Mouse (Mus musculus): ENCODE results near the gene Gm37240. TPM values are rescaled to one million over a fixed set of nuclear protein-coding genes. Genes with fewer than 3 reads are reported as not detected.

Gm37240 gene
- polyA plus RNA-seq, 1 experiment: not detected

DNA sequence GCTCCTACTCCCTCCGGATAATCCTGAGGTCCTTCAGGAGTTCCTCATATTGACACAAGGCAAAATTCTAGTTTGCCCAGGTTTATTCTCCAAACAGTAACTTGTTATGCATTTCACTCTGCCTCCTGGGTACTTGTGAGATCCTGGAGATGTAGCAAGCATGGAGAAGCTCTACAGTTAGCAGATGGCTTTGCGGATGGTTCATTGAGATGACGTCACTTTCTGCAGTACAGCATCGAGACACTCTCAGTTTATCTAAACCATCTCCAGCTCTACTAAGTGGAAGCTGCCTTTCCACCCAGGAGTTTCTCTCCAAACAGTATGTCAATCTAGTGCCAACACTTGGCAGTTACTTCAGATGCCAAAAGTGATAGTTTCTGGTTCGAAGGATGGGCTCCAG lies 444.5 kb downstream of the Gm37240 start:
- no peaks in the 10 kb centered on the region for H3K4me1 ChIP-seq (ENCODE audit: control insufficient read depth, insufficient read depth, low read length)
- TF ChIP-seq CTCF (IDR thresholded peaks at IDR 0.05; ENCODE audit: low read depth, low read length): no peak
- TF ChIP-seq POLR2A (IDR thresholded peaks at IDR 0.05; ENCODE audit: borderline replicate concordance, low read depth, low read length): no peak
- no peak overlapping the region for H3K4me3 ChIP-seq (ENCODE audit: insufficient read depth, low read length)
- H3K27ac ChIP-seq (ENCODE audit: insufficient read depth, low read depth, low read length): no peak overlapping the region

DNA sequence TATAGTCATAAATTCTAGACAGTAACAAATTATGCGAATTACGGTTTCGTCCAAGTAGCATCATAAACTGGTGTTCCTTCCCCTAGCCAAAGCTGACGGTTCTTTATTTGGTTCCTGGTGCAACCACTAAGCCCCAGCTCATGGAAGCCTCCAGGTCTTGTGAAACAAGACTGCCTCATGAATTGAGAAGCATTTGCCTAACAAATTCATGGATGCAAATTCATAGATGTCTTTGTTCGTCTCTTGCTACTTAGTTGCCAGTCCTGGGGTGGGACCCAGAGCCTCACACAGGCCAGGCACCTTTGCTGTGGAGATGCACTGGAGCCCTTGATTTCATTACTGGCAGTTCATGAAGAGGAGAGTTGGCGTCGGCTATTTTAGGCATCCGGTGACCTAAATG lies 445.1 kb downstream of the Gm37240 start:
- no peak for TF ChIP-seq CTCF (IDR thresholded peaks at IDR 0.05; ENCODE audit: low read depth, low read length)
- no peak for TF ChIP-seq POLR2A (IDR thresholded peaks at IDR 0.05; ENCODE audit: borderline replicate concordance, low read depth, low read length)
- no peak overlapping the region for H3K27ac ChIP-seq (ENCODE audit: insufficient read depth, low read depth, low read length)
- no peaks in the 10 kb centered on the region for H3K4me1 ChIP-seq (ENCODE audit: control insufficient read depth, insufficient read depth, low read length)
- H3K4me3 ChIP-seq (ENCODE audit: insufficient read depth, low read length): no peak overlapping the region

DNA sequence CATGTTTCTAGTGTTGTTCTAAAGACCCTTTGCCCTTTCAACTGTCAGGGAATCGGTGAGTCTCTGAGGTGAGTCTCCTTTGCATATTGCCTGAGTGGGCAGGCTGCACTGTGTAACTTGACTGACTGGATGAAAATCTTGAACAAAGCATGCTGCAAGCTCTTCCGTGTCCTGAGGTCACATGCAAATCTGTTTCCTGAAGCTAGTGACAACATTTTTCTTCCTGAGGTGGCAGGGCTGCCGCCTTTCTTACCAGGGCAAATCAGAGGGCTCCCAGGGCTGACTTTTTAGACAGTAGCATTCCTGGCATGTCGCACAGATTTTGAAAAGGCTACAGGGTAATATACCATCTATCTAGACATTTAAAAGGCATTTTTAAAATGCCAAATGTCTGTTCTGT lies 451.9 kb downstream of the Gm37240 start:
- Histone ChIP-seq H3K27ac (ENCODE audit: insufficient read depth, low read depth, low read length) (no peak overlapping the region), H3K4me3 (ENCODE audit: insufficient read depth, low read length) (no peak overlapping the region), H3K4me1 (ENCODE audit: control insufficient read depth, insufficient read depth, low read length) (no peaks in the 10 kb centered on the region)
- TF ChIP-seq CTCF (IDR thresholded peaks at IDR 0.05; ENCODE audit: low read depth, low read length) (no peak), POLR2A (IDR thresholded peaks at IDR 0.05; ENCODE audit: borderline replicate concordance, low read depth, low read length) (no peak)

DNA sequence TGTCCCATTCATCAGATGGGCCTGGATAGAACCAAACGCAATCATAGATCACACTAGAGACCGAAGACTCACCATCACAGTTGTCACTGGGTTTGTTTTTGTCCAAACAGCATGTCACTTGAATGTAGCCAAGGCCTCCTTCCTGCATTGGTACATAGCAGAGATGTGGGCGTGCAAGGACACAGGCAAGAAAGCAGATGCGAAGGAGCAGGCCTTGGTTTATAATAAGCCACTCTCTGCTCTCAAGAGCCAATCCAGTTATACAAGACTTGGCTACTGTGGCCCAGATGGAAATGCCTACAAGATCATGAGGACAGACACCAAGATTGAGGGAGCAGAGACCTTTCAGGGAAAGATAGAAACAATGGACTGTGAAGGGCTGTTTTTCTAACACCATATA lies 456.1 kb downstream of the Gm37240 start:
- no peak overlapping the region for H3K27ac ChIP-seq (ENCODE audit: insufficient read depth, low read depth, low read length)
- TF ChIP-seq CTCF (IDR thresholded peaks at IDR 0.05; ENCODE audit: low read depth, low read length) (no peak), POLR2A (IDR thresholded peaks at IDR 0.05; ENCODE audit: borderline replicate concordance, low read depth, low read length) (no peak)
- H3K4me3 ChIP-seq (ENCODE audit: insufficient read depth, low read length): no peak overlapping the region
- no peaks in the 10 kb centered on the region for H3K4me1 ChIP-seq (ENCODE audit: control insufficient read depth, insufficient read depth, low read length)

DNA sequence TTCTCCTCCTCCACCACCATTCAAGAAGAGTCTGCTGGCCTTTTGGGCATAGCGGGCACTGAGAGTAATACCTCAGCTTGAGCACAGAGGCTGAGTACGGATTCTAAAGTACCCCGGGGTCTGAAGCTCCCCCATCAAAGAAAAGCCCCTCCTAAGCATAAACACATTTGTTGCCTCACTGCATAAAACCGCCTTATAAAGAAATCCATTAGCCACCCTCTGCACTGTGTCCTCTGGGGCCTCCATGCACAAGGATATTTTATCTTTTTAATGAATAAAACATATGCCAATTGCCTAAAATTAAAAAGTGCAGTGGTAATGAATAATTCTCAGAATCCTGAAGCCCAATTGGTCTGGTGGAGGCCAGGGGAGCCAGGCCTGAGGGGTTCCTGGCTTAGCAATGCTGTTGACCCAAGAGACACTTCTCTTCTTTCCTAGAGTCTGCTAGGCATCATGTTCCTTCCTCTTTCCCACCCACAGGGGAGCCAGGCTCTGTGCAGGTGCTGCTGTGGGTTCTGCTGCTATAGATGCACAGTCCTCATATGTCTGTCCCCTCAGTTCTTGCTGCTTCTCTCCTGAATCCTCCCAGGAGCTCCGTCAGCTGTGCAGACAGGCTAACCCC lies 463.8 kb downstream of the Gm37240 start:
- Histone ChIP-seq H3K27ac (ENCODE audit: insufficient read depth, low read depth, low read length) (no peak overlapping the region), H3K4me1 (ENCODE audit: control insufficient read depth, insufficient read depth, low read length) (no peaks in the 10 kb centered on the region), H3K4me3 (ENCODE audit: insufficient read depth, low read length) (no peak overlapping the region)
- TF ChIP-seq CTCF (IDR thresholded peaks at IDR 0.05; ENCODE audit: low read depth, low read length) (no peak), POLR2A (IDR thresholded peaks at IDR 0.05; ENCODE audit: borderline replicate concordance, low read depth, low read length) (no peak)

DNA sequence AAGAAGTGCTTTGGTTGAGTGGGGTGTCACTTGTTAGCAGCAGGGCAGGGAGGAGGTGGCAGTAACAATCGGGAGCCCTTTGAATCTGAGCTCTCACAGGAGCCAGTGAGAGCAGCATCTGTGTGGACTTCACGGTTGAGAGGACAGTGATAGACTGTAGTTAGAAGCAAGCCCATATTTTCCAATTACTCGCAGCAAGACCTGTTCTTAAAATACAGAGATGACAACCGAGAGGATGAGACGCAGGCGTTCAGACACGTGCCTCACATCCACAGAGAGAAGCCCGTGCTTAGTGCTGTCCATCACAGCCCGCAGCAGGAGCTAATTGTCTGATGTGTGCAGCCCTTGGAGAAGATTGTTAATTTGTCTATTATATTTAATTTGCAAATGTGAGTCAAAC lies 465.9 kb downstream of the Gm37240 start:
- TF ChIP-seq POLR2A (IDR thresholded peaks at IDR 0.05; ENCODE audit: borderline replicate concordance, low read depth, low read length): no peak
- no peak for TF ChIP-seq CTCF (IDR thresholded peaks at IDR 0.05; ENCODE audit: low read depth, low read length)
- Histone ChIP-seq H3K4me3 (ENCODE audit: insufficient read depth, low read length) (no peak overlapping the region), H3K4me1 (ENCODE audit: control insufficient read depth, insufficient read depth, low read length) (no peaks in the 10 kb centered on the region), H3K27ac (ENCODE audit: insufficient read depth, low read depth, low read length) (no peak overlapping the region)

DNA sequence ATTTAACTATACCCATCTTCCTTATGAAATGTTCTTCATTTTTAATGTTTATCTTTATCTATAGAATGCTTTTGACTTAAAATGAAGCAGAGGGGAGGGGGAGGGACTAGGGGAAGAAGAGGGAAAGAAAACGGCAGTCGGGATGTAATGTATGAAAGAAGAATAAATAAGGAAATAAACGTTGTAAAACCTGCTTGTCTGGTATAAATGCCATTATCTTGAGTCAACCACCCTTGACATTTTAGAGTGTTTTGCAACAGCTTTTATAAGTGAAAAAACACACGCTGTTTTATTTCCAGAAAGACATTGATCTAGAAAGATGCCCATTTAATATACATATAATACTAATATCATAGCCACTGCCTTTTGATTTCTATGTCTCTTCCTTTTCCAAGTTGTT lies 469.7 kb downstream of the Gm37240 start:
- Histone ChIP-seq H3K4me3 (ENCODE audit: insufficient read depth, low read length) (no peak overlapping the region), H3K27ac (ENCODE audit: insufficient read depth, low read depth, low read length) (no peak overlapping the region), H3K4me1 (ENCODE audit: control insufficient read depth, insufficient read depth, low read length) (no peaks in the 10 kb centered on the region)
- no peak for TF ChIP-seq CTCF (IDR thresholded peaks at IDR 0.05; ENCODE audit: low read depth, low read length)
- TF ChIP-seq POLR2A (IDR thresholded peaks at IDR 0.05; ENCODE audit: borderline replicate concordance, low read depth, low read length): no peak

DNA sequence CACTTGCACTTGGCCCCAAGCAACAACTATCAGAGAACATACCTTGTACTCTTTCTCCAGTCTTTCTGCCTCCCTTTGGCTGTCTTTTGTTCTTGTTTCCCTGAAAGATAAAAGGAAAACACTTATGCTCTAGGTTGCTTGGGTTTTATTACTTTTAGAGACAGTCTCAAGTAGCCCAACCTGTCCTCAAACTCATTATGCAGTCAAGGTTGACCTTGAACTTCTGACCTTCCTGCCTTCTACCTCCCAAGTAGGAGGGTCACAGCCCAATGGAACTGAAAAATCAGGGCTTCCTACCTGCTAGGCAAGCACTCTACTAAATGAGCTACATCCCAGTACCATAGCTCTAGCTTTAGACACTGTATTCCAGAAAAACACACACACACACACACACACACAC lies 488.5 kb downstream of the Gm37240 start:
- TF ChIP-seq POLR2A (IDR thresholded peaks at IDR 0.05; ENCODE audit: borderline replicate concordance, low read depth, low read length) (no peak), CTCF (IDR thresholded peaks at IDR 0.05; ENCODE audit: low read depth, low read length) (no peak)
- H3K4me3 ChIP-seq (ENCODE audit: insufficient read depth, low read length): no peak overlapping the region
- H3K4me1 ChIP-seq (ENCODE audit: control insufficient read depth, insufficient read depth, low read length): no peaks in the 10 kb centered on the region
- no peak overlapping the region for H3K27ac ChIP-seq (ENCODE audit: insufficient read depth, low read depth, low read length)

DNA sequence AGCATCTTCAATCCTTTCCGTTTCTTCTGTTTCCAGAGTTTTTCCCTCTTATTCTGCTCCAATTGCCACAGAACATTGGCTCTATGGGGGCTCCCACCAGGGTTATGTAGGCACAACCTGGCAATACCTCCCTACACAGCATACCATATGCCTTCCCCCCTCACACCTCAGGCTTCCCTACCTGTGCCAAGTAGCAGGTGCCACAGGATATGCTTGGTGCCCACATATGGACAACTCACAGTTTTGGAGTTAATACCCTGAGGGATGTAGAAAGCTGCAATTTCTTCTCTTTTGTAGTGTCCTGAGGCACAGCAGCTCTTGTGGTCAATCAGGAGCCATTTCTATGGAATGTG lies 488.9 kb downstream of the Gm37240 start:
- no peak overlapping the region for H3K27ac ChIP-seq (ENCODE audit: insufficient read depth, low read depth, low read length)
- no peak overlapping the region for H3K4me3 ChIP-seq (ENCODE audit: insufficient read depth, low read length)
- no peaks in the 10 kb centered on the region for H3K4me1 ChIP-seq (ENCODE audit: control insufficient read depth, insufficient read depth, low read length)
- TF ChIP-seq CTCF (IDR thresholded peaks at IDR 0.05; ENCODE audit: low read depth, low read length) (no peak), POLR2A (IDR thresholded peaks at IDR 0.05; ENCODE audit: borderline replicate concordance, low read depth, low read length) (no peak)

DNA sequence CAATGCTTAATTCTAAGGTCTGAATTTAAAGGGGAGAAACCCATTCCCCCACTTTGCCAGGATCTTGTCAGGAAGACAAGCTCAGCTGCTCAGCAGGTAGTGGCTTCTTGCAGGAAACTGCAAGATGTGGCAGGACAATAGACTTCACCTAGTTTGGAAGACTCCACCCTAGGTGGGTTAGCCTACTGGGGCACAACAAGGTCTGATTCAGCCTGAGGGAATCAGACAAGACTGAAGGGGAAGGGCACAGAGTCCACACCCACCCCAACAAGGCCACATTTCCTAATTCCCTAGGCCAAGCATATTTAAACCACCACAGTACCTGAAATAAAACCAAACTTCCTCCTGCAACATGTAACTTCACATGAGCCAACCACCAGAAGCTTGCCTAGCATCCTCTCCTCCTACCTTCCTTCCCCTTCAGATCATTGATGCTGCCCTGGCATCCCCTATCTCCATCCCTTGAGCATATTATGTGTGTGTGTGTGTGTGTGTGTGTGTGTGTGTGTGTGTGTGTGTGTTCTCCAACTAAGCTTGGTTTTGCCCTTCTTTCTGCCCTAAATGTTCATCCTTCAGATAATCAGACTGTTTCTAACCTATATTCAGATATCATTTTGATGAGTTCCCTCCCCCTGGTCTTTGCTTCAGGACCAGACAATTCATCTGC lies 489.4 kb downstream of the Gm37240 start:
- no peak for TF ChIP-seq POLR2A (IDR thresholded peaks at IDR 0.05; ENCODE audit: borderline replicate concordance, low read depth, low read length)
- TF ChIP-seq CTCF (IDR thresholded peaks at IDR 0.05; ENCODE audit: low read depth, low read length): no peak
- Histone ChIP-seq H3K4me3 (ENCODE audit: insufficient read depth, low read length) (no peak overlapping the region), H3K4me1 (ENCODE audit: control insufficient read depth, insufficient read depth, low read length) (no peaks in the 10 kb centered on the region), H3K27ac (ENCODE audit: insufficient read depth, low read depth, low read length) (no peak overlapping the region)

Data from bone marrow macrophage, adult 2 months (primary cell).